Mouse (Mus musculus) MEL (cell line): Measurements from ENCODE around the gene Rps6ka1. TPM values are rescaled to one million over a fixed set of nuclear protein-coding genes. Genes with fewer than 3 reads are reported as not detected.

Experiments
- DNase-seq: peaks from one replicate; pipeline ENCODE4 v3.0.0; 2011; ENCODE audit warnings: low read depth, low spot score
- H3K27ac ChIP-seq: 2 replicates; pipeline ENCODE4 v1.5.1; 2012; ENCODE audit warnings: low read depth, mild to moderate bottlenecking, control low read depth, low read length, moderate library complexity; ENCODE audit not compliant: control insufficient read depth
- H3K27me3 ChIP-seq, 2 experiments: fragments of 150-350 bp in 1 of 2; sonication (generic) in 1 of 2; 2 replicates each; pipeline ENCODE4 v1.6.1; 2012; ENCODE audit warnings: low read length in 2 of 2, mild to moderate bottlenecking in 2 of 2, improper control_type of control experiment in 1 of 2, moderate library complexity in 1 of 2; ENCODE audit not compliant: insufficient read depth in 2 of 2, control insufficient read depth in 1 of 2
- H3K36me3 ChIP-seq, 2 experiments: 2 replicates each; pipeline ENCODE4 v1.6.1; 2012 to 2014; ENCODE audit warnings: low read length in 2 of 2, improper control_type of control experiment in 1 of 2, inconsistent platforms in 1 of 2, mild to moderate bottlenecking in 1 of 2; ENCODE audit not compliant: insufficient read depth in 2 of 2, control insufficient read depth in 1 of 2
- H3K4me1 ChIP-seq, 2 experiments: fragments of 150-350 bp in 1 of 2; sonication (generic) in 1 of 2; 2 replicates each; pipeline ENCODE4 v1.6.1; 2012; ENCODE audit warnings: low read length in 2 of 2, improper control_type of control experiment in 1 of 2, mild to moderate bottlenecking in 1 of 2; ENCODE audit not compliant: insufficient read depth in 2 of 2, control insufficient read depth in 1 of 2
- H3K4me3 ChIP-seq, 2 experiments: fragments of 150-350 bp in 1 of 2; sonication (generic) in 1 of 2; 2 replicates each; pipeline ENCODE4 v1.5.1; 2012; ENCODE audit warnings: low read depth in 2 of 2, low read length in 2 of 2, mild to moderate bottlenecking in 2 of 2, moderate library complexity in 2 of 2, control low read depth in 1 of 2, improper control_type of control experiment in 1 of 2; ENCODE audit not compliant: control insufficient read depth in 1 of 2, insufficient read depth in 1 of 2
- H3K79me2 ChIP-seq: 2 replicates; pipeline ENCODE4 v1.6.1; 2012; ENCODE audit warnings: mild to moderate bottlenecking, low read length, moderate library complexity; ENCODE audit not compliant: control insufficient read depth, poor library complexity, insufficient read depth
- H3K9ac ChIP-seq: 2 replicates; pipeline ENCODE4 v1.6.1; 2012; ENCODE audit warnings: low read depth, mild to moderate bottlenecking, control low read depth, low read length, moderate library complexity; ENCODE audit not compliant: control insufficient read depth, poor library complexity, severe bottlenecking
- H3K9me3 ChIP-seq: fragments of 150-350 bp; sonication (generic); replicated peaks from 2 replicates; pipeline ENCODE4 v1.6.1; 2012; ENCODE audit warnings: mild to moderate bottlenecking, low read length, improper control_type of control experiment, moderate library complexity; ENCODE audit not compliant: insufficient read depth
- CHD1 ChIP-seq: IDR thresholded peaks from 2 replicates; pipeline ENCODE4 v1.6.1; 2012; ENCODE audit warnings: low read depth, mild to moderate bottlenecking, inconsistent platforms, low read length, improper control_type of control experiment
- CTCF ChIP-seq, 3 experiments: IDR thresholded peaks in 2 of 3; conservative IDR thresholded peaks in 1 of 3; 2 replicates each; pipeline ENCODE4 v1.5.1; 2011 to 2012; ENCODE audit warnings: low read length in 3 of 3, low read depth in 2 of 3, mild to moderate bottlenecking in 2 of 3, improper control_type of control experiment in 1 of 3, inconsistent platforms in 1 of 3, mixed read lengths in 1 of 3, moderate library complexity in 1 of 3; ENCODE audit not compliant: control insufficient read depth in 1 of 3, insufficient read depth in 1 of 3, poor library complexity in 1 of 3, severe bottlenecking in 1 of 3
- E2F4 ChIP-seq: IDR thresholded peaks from 2 replicates; pipeline ENCODE4 v1.6.1; 2011; ENCODE audit warnings: low read depth, low read length, improper control_type of control experiment, borderline replicate concordance
- ELF1 ChIP-seq: IDR thresholded peaks from 2 replicates; pipeline ENCODE4 v1.6.1; 2014; ENCODE audit warnings: low read depth, mild to moderate bottlenecking, inconsistent platforms, low read length, improper control_type of control experiment, moderate library complexity
- EP300 ChIP-seq, 2 experiments: IDR thresholded peaks; 2 replicates each; pipeline ENCODE4 v1.6.1; 2011; ENCODE audit warnings: improper control_type of control experiment in 2 of 2, low read length in 2 of 2, low read depth in 1 of 2, mild to moderate bottlenecking in 1 of 2
- ETS1 ChIP-seq: IDR thresholded peaks from 2 replicates; pipeline ENCODE4 v1.6.1; 2012; ENCODE audit warnings: low read depth, mild to moderate bottlenecking, inconsistent platforms, low read length, improper control_type of control experiment, moderate library complexity
- GABPA ChIP-seq: IDR thresholded peaks from 2 replicates; pipeline ENCODE4 v1.6.1; 2012; ENCODE audit warnings: low read depth, mild to moderate bottlenecking, inconsistent platforms, low read length, improper control_type of control experiment, moderate library complexity
- GATA1 ChIP-seq: IDR thresholded peaks from 2 replicates; pipeline ENCODE4 v1.6.1; 2011; ENCODE audit warnings: low read depth, low read length, improper control_type of control experiment
- JUND ChIP-seq: IDR thresholded peaks from 2 replicates; pipeline ENCODE4 v1.6.1; 2011; ENCODE audit warnings: low read depth, mild to moderate bottlenecking, improper control_type of control experiment, low read length
- MAFK ChIP-seq: IDR thresholded peaks from 2 replicates; pipeline ENCODE4 v1.6.1; 2011; ENCODE audit warnings: low read depth, mild to moderate bottlenecking, low read length, improper control_type of control experiment, borderline replicate concordance
- MAZ ChIP-seq: IDR thresholded peaks from 2 replicates; pipeline ENCODE4 v1.6.1; 2012; ENCODE audit warnings: low read depth, mild to moderate bottlenecking, inconsistent platforms, low read length, improper control_type of control experiment
- MEF2A ChIP-seq: IDR thresholded peaks from 2 replicates; pipeline ENCODE4 v1.6.1; 2014; ENCODE audit warnings: low read depth, mild to moderate bottlenecking, inconsistent platforms, low read length, improper control_type of control experiment; ENCODE audit not compliant: poor library complexity, insufficient replicate concordance, severe bottlenecking; ENCODE audit errors: extremely low read depth
- MXI1 ChIP-seq: IDR thresholded peaks from 2 replicates; pipeline ENCODE4 v1.6.1; 2011; ENCODE audit warnings: mild to moderate bottlenecking, low read depth, low read length, improper control_type of control experiment
- MYB ChIP-seq: IDR thresholded peaks from 2 replicates; pipeline ENCODE4 v1.6.1; 2011; ENCODE audit warnings: mild to moderate bottlenecking, low read depth, low read length, improper control_type of control experiment
- NELFE ChIP-seq: IDR thresholded peaks from 2 replicates; pipeline ENCODE4 v1.6.1; 2011; ENCODE audit warnings: low read depth, low read length, improper control_type of control experiment
- NRF1 ChIP-seq: IDR thresholded peaks from 2 replicates; pipeline ENCODE4 v1.6.1; 2014; ENCODE audit warnings: low read depth, mild to moderate bottlenecking, inconsistent platforms, low read length, improper control_type of control experiment, moderate library complexity; ENCODE audit not compliant: poor library complexity, insufficient read depth, severe bottlenecking
- POLR2AphosphoS2 ChIP-seq: IDR thresholded peaks from 2 replicates; pipeline ENCODE4 v1.6.1; 2011; ENCODE audit warnings: low read length, improper control_type of control experiment
- POLR2AphosphoS5 ChIP-seq: IDR thresholded peaks from 2 replicates; pipeline ENCODE4 v1.6.1; 2012; ENCODE audit warnings: low read depth, borderline replicate concordance, mild to moderate bottlenecking, inconsistent platforms, low read length, moderate library complexity, mixed read lengths
- RCOR1 ChIP-seq: IDR thresholded peaks from 2 replicates; pipeline ENCODE4 v1.6.1; 2012; ENCODE audit warnings: low read depth, mild to moderate bottlenecking, inconsistent platforms, low read length, improper control_type of control experiment
- SIN3A ChIP-seq: IDR thresholded peaks from 2 replicates; pipeline ENCODE4 v1.6.1; 2012; ENCODE audit warnings: low read length, improper control_type of control experiment, inconsistent platforms
- SMC3 ChIP-seq: IDR thresholded peaks from 2 replicates; pipeline ENCODE4 v1.6.1; 2011; ENCODE audit warnings: low read depth, low read length, improper control_type of control experiment
- TAL1 ChIP-seq: IDR thresholded peaks from 2 replicates; pipeline ENCODE4 v1.6.1; 2012; ENCODE audit warnings: mild to moderate bottlenecking, inconsistent platforms, low read length, moderate library complexity, mixed read lengths
- TBP ChIP-seq: IDR thresholded peaks from 2 replicates; pipeline ENCODE4 v1.8.0; 2011; ENCODE audit warnings: low read depth, low read length, improper control_type of control experiment
- USF1 ChIP-seq: IDR thresholded peaks from 2 replicates; pipeline ENCODE4 v1.6.1; 2014; ENCODE audit warnings: low read depth, mild to moderate bottlenecking, inconsistent platforms, low read length, improper control_type of control experiment, moderate library complexity
- USF2 ChIP-seq, 2 experiments: IDR thresholded peaks; 2 replicates each; pipeline ENCODE4 v1.6.1; 2011 to 2012; ENCODE audit warnings: improper control_type of control experiment in 2 of 2, low read length in 2 of 2, borderline replicate concordance in 1 of 2, inconsistent platforms in 1 of 2, low read depth in 1 of 2, mild to moderate bottlenecking in 1 of 2; ENCODE audit not compliant: insufficient read depth in 1 of 2
- ZKSCAN1 ChIP-seq: IDR thresholded peaks from 2 replicates; pipeline ENCODE4 v1.6.1; 2012; ENCODE audit warnings: low read depth, mild to moderate bottlenecking, inconsistent platforms, low read length, improper control_type of control experiment, moderate library complexity
- ZNF384 ChIP-seq: IDR thresholded peaks from 2 replicates; pipeline ENCODE4 v1.6.1; 2012; ENCODE audit warnings: low read depth, mild to moderate bottlenecking, inconsistent platforms, low read length, improper control_type of control experiment
- polyA plus RNA-seq, 2 experiments: library from polyadenylated mRNA; stranded (reverse) in 1 of 2; unstranded in 1 of 2; fragments of >175 nt in 1 of 2; fragments of >200 nt in 1 of 2; gene quantifications; 2 replicates each; pipeline versions ENCODE4 v1.2.1 to v1.2.4; 2012; ENCODE audit warnings: low replicate concordance in 2 of 2, low read depth in 1 of 2; ENCODE audit not compliant: insufficient read length in 2 of 2, insufficient read depth in 1 of 2, missing spikeins in 1 of 2
- total RNA-seq: library from RNA; depleted of rRNA; stranded (reverse); fragments of 300-350 nt; gene quantifications from 2 replicates; pipeline ENCODE4 v1.2.3, GENCODE M21; 2012

The Rps6ka1 gene
- total and polyA plus RNA-seq, 3 experiments, result 45.3 to 68.9 TPM; not detected in 1

DNA sequence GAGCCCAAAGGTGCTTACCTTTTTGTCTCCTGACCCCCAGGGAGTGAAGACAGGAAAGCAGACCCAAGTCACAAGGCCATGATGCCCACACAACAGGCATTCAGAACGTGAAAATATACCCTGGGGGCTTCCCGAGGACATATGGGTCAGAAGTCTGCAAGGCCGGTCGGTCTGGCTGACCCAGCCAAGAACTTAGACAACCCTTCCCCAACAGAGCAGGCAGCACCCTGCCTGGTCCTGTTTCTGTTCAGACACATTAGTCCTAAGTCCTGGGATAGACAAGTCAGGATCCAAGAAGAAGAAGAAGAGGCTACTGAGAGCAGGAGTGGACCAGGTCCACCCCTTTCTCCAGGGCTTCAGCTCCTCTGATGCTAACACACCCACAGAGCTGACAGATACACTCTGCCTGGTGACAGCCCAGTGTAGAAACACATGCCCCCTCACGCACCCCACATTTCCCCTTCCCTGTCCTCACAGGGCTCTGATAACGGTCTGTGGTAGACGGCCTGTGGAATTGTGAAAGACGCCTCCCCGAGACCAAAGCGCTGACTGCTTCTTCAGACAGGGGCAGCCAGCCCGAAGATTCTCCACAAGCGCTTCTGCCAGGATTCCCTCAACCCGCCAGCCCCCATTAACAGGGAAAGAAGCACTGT lies 12.6 kb downstream of the Rps6ka1 start:
- Histone ChIP-seq H3K79me2 (peaks cover 2% of the 10 kb centered on the region), H3K27ac (peak overlapping the region; percentile 88), H3K36me3 (peaks cover 0 to 23% of the 10 kb centered on the region in 2 experiments; a peak in 2 of 4 replicates), H3K4me1 (peaks cover 9 to 42% of the 10 kb centered on the region in 2 experiments), H3K4me3 (peak overlapping the region; percentile 2 to 60; a peak in 3 of 4 replicates), H3K9ac (peak overlapping the region; percentile 76), H3K27me3 (no peaks in the 10 kb centered on the region), H3K9me3 (no peaks in the 10 kb centered on the region)
- TF ChIP-seq POLR2AphosphoS2, result no peak
- TF ChIP-seq ETS1, result peak; percentile 47; the same call in 1 of the 2 replicates
- 0 out of 2 replicates have a peak, but pooled peaks have one; percentile 19 for TF ChIP-seq NRF1
- 0 out of 2 replicates have a peak, but pooled peaks have one; percentile 0 for TF ChIP-seq ELF1
- TF ChIP-seq TAL1, result no peak
- TF ChIP-seq ZKSCAN1, result no peak
- TF ChIP-seq CHD1, result no peak
- TF ChIP-seq CTCF (IDR thresholded peaks at IDR 0.05 in 2 of 3, conservative IDR thresholded peaks at IDR 0.05 in 1 of 3; ENCODE audit: control insufficient read depth in 1 of 3, insufficient read depth in 1 of 3, low read depth in 2 of 3, low read length in 3 of 3, poor library complexity in 1 of 3, severe bottlenecking in 1 of 3), result no peak
- TF ChIP-seq USF2 (IDR thresholded peaks at IDR 0.05; ENCODE audit: borderline replicate concordance in 1 of 2, insufficient read depth in 1 of 2, low read depth in 1 of 2, low read length in 2 of 2), result no peak
- no peak for TF ChIP-seq ZNF384
- no peak for TF ChIP-seq MEF2A
- no peak for TF ChIP-seq SMC3
- TF ChIP-seq MXI1, result no peak; the same call in none of the 2 replicates
- no peak for TF ChIP-seq POLR2AphosphoS5
- no peak for TF ChIP-seq JUND
- peak; percentile 65 for TF ChIP-seq SIN3A
- TF ChIP-seq EP300 (IDR thresholded peaks at IDR 0.05; ENCODE audit: low read depth in 1 of 2, low read length in 2 of 2), result peak; percentile 41 to 47; a peak in 3 of 4 replicates
- TF ChIP-seq E2F4, result no peak
- peak; percentile 46; the same call in 1 of the 2 replicates for TF ChIP-seq GATA1
- TF ChIP-seq USF1, result no peak
- TF ChIP-seq RCOR1, result 0 out of 2 replicates have a peak, but pooled peaks have one; percentile 41
- TF ChIP-seq MAZ, result 0 out of 2 replicates have a peak, but pooled peaks have one; percentile 61
- no peak for TF ChIP-seq TBP
- no peak for TF ChIP-seq GABPA
- TF ChIP-seq NELFE, result 0 out of 2 replicates have a peak, but pooled peaks have one; percentile 10
- no peak for TF ChIP-seq MYB
- no peak for TF ChIP-seq MAFK
- DNase-seq, result peak; percentile 75
